ENCODE assay signal across 9 mouse cellular contexts in the genomic region with DNA sequence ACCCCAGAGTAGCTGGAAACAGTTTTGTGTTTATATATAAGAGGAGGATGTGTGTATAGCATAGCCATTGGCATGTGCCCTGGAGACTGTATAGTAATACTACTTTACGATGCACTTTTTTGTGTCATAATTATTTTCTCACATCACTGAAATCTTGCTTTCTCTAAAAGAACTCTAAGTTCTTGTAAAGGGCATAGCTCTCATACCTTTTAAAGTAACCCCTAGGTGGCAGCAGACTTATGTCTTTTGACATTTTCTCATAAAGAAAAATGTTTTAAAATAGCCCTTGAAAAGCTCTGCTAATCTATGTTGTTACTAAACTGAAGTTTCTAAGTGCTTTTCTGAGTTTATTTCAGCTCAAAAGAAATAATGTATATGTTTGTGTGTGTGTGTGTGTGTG. TPM values are rescaled to one million over a fixed set of nuclear protein-coding genes. Genes with fewer than 3 reads are reported as not detected.
A peak's percentile ranks its signal among the peaks of the same experiment; 100 is the strongest.
DNase-seq lines count a peak whose midpoint lies in the region; ATAC-seq and TF ChIP-seq lines count a peak whose summit lies in the region.
"Had no signal": no experiment of that assay in that cellular context is flagged by ENCODE, and none has a peak within 500 bp of the region (broad histone marks: within the 10 kb centered on the region; RNA-seq: fewer than 3 reads in every experiment).

No protein-coding gene starts in this region.

- no peak overlapping the region for H3K27ac ChIP-seq in embryonic facial prominence, embryonic 11.5 days (replicated peaks; ENCODE audit: low read depth, low read length)
- no peak overlapping the region for H3K27ac ChIP-seq in embryonic facial prominence, embryonic 10.5 days (replicated peaks)
- no peak overlapping the region for H3K27ac ChIP-seq in liver, adult 2 months (replicated peaks; ENCODE audit: insufficient read depth, low read depth, low read length)
- no peak overlapping the region for H3K27ac ChIP-seq in liver, embryonic 12.5 days
- H3K27ac ChIP-seq: heart, embryonic 15.5 days had no signal

- H3K27me3 ChIP-seq in embryonic facial prominence, embryonic 11.5 days (ENCODE audit: control insufficient read depth, insufficient read depth, low read length) = no peaks in the 10 kb centered on the region
- no peaks in the 10 kb centered on the region for H3K27me3 ChIP-seq in embryonic facial prominence, embryonic 10.5 days (replicated peaks; ENCODE audit: low read depth, poor library complexity, severe bottlenecking)
- H3K27me3 ChIP-seq in liver, adult 2 months (ENCODE audit: control insufficient read depth, insufficient read depth, low read length) = no peaks in the 10 kb centered on the region
- H3K27me3 ChIP-seq in liver, embryonic 12.5 days (replicated peaks) = no peaks in the 10 kb centered on the region
- H3K27me3 ChIP-seq: heart, embryonic 15.5 days had no signal

- H3K79me2 ChIP-seq in liver, adult 2 months (ENCODE audit: control insufficient read depth, insufficient read depth, low read length) = no peaks in the 10 kb centered on the region

- TF ChIP-seq POLR2A in liver, adult 2 months (IDR thresholded peaks at IDR 0.05; ENCODE audit: extremely low read depth, insufficient read depth, low read length) = no peak

- peak; percentile 90 for DNase-seq in embryonic facial prominence, embryonic 11.5 days (ENCODE audit: low spot score)
- DNase-seq in embryonic facial prominence, embryonic 10.5 days (ENCODE audit: low spot score) = no peak
- DNase-seq in liver, adult 2 months (ENCODE audit: extremely low read depth, low read depth, low spot score) = peak; percentile 8
- peak; percentile 47 for DNase-seq in brain, embryonic 18.5 days (ENCODE audit: low read depth, low spot score)
- peak; percentile 65 for DNase-seq in retina, postnatal 1 day
- no peak for DNase-seq in testis, postnatal 10 days (ENCODE audit: low spot score)
- DNase-seq in cerebellum, adult 11 months = no peak

- H3K9ac ChIP-seq in embryonic facial prominence, embryonic 11.5 days (replicated peaks; ENCODE audit: low read length) = no peak overlapping the region
- no peak overlapping the region for H3K9ac ChIP-seq in liver, adult 2 months (ENCODE audit: low read depth, low read length)
- H3K9ac ChIP-seq in liver, embryonic 12.5 days = no peak overlapping the region
- H3K9ac ChIP-seq: heart, embryonic 15.5 days had no signal

- H3K4me1 ChIP-seq in embryonic facial prominence, embryonic 11.5 days (ENCODE audit: control insufficient read depth, insufficient read depth, low read length) = no peaks in the 10 kb centered on the region
- no peaks in the 10 kb centered on the region for H3K4me1 ChIP-seq in embryonic facial prominence, embryonic 10.5 days
- no peaks in the 10 kb centered on the region for H3K4me1 ChIP-seq in liver, adult 2 months (ENCODE audit: control insufficient read depth, insufficient read depth, low read length)
- no peaks in the 10 kb centered on the region for H3K4me1 ChIP-seq in liver, embryonic 12.5 days
- H3K4me1 ChIP-seq: heart, embryonic 15.5 days had no signal

- ATAC-seq in embryonic facial prominence, embryonic 11.5 days (replicated peaks; ENCODE audit: insufficient number of reproducible peaks, low FRiP score, low TSS enrichment, low read depth) = no peak
- ATAC-seq in liver, embryonic 12.5 days = no peak

- H3K4me3 ChIP-seq in embryonic facial prominence, embryonic 11.5 days (ENCODE audit: low read depth, low read length) = no peak overlapping the region
- no peak overlapping the region for H3K4me3 ChIP-seq in embryonic facial prominence, embryonic 10.5 days
- no peak overlapping the region for H3K4me3 ChIP-seq in liver, adult 2 months (ENCODE audit: insufficient read depth, low read depth, low read length)
- no peak overlapping the region for H3K4me3 ChIP-seq in liver, embryonic 12.5 days
- H3K4me3 ChIP-seq: heart, embryonic 15.5 days had no signal

- H3K4me2 ChIP-seq in embryonic facial prominence, embryonic 11.5 days (ENCODE audit: low read depth, low read length) = no peak overlapping the region
- no peak overlapping the region for H3K4me2 ChIP-seq in liver, embryonic 12.5 days
- H3K4me2 ChIP-seq: heart, embryonic 15.5 days had no signal

- 0 out of 2 replicates have a peak, but pooled peaks have one; percentile 27 for TF ChIP-seq CTCF in liver, adult 2 months (IDR thresholded peaks at IDR 0.05; ENCODE audit: low read depth, low read length)

- WGBS in embryonic facial prominence, embryonic 11.5 days = 74% methylated on average over 1 of the region's 1 CpGs
- 74% methylated on average over 1 of the region's 1 CpGs for WGBS in embryonic facial prominence, embryonic 10.5 days
- WGBS in liver, adult 2 months = 95% methylated on average over 1 of the region's 1 CpGs
- WGBS in liver, embryonic 12.5 days (ENCODE audit: insufficient replicate concordance) = 89% methylated on average over 1 of the region's 1 CpGs

- H3K36me3 ChIP-seq in embryonic facial prominence, embryonic 11.5 days (replicated peaks; ENCODE audit: control insufficient read depth, insufficient read depth, low read depth, low read length) = no peaks in the 10 kb centered on the region; the same call in none of the 2 replicates
- H3K36me3 ChIP-seq in embryonic facial prominence, embryonic 10.5 days (replicated peaks) = peaks cover 90% of the 10 kb centered on the region
- H3K36me3 ChIP-seq in liver, adult 2 months (ENCODE audit: control insufficient read depth, insufficient read depth, low read length) = peaks cover 62% of the 10 kb centered on the region
- peaks cover 91% of the 10 kb centered on the region for H3K36me3 ChIP-seq in liver, embryonic 12.5 days

- H3K9me3 ChIP-seq in embryonic facial prominence, embryonic 11.5 days (replicated peaks; ENCODE audit: control insufficient read depth, low read length) = no peaks in the 10 kb centered on the region
- no peaks in the 10 kb centered on the region for H3K9me3 ChIP-seq in embryonic facial prominence, embryonic 10.5 days
- H3K9me3 ChIP-seq in liver, embryonic 12.5 days (replicated peaks) = no peaks in the 10 kb centered on the region
- H3K9me3 ChIP-seq: heart, embryonic 15.5 days had no signal

RNA-seq across cellular contexts. Expression of a gene that starts 49.9 kb away (rescaled TPM):
- polyA plus RNA-seq in embryonic facial prominence, embryonic 11.5 days (2014; fragmentation: Nextera tagmentation; extraction: Ambion mirVana) = 49.0 and 52.0 TPM in 2 replicates
- polyA plus RNA-seq in embryonic facial prominence, embryonic 10.5 days (2016; fragmentation: Nextera tagmentation; extraction: Ambion mirVana) = 43.1 and 44.0 TPM in 2 replicates
- total RNA-seq in liver, adult 2 months (2014; rRNA removed) = 48.9 and 52.3 TPM in 2 replicates
- 12.2 and 13.7 TPM in 2 replicates for polyA plus RNA-seq in liver, adult 2 months (2012; rRNA removed)
- 33.1 and 33.9 TPM in 2 replicates for polyA plus RNA-seq in liver, embryonic 12.5 days (2016; fragmentation: Nextera tagmentation; extraction: Ambion mirVana)

Comparison
In these comparisons a context has a peak if more than half of its experiments do, and no peak if none do; other contexts are left out.
1. DNase-seq: peak in embryonic facial prominence, embryonic 11.5 days (single experiment), liver, adult 2 months (single experiment), brain, embryonic 18.5 days (single experiment) and retina, postnatal 1 day (single experiment); none in embryonic facial prominence, embryonic 10.5 days (single experiment), testis, postnatal 10 days (single experiment) and cerebellum, adult 11 months (single experiment).